Mouse (Mus musculus): ENCODE measurements around the gene Itprid2. TPM values are rescaled to one million over a fixed set of nuclear protein-coding genes. Genes with fewer than 3 reads are reported as not detected.

Itprid2 gene
- polyA plus RNA-seq, 1 experiment from 2014 or later: 19.7 TPM

DNA sequence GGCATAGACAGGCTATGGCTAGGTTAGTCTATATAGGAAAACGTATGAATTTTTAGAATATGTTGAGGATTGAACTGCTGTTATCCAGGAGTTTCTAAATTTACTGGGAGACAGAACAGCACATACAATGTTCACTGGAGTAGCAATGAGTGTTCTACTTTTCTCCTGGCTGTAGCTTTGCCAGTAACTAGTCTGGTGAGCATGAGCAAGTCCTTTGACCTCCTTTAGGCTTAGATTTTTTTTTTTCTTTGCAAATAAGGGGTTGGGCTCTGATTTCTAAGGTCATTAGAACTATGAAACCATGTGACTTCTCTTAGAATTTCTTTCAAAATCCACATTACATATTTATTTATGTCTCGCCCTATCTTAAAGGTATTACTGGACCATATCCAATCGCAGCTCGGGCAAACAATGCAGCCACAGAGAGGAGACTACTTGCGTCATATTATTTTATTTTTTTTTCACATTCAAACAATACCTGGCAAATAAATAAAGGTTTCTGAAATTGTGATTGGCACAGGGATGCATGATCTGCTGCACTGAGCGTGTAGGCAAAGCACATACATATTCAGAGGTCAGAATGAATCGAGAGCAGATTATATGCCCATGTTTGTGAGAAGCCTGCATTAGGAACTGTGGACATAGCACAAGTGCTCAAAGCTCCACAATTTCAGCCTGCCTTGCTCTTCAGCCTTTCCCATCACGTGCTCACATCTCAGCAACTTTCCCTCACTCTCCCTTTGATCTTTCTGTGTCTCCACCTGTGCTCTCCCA, 26.7 kb upstream of the Itprid2 start:
- ATAC-seq (ENCODE audit: insufficient read depth, low FRiP score): peak; percentile 76; the same call in 1 of the 2 replicates
- peak overlapping the region; percentile 55 for H3K27ac ChIP-seq (ENCODE audit: low read length)

GRCm38 (mm10) chr2:79610894-79611293, 24.3 kb upstream of the Itprid2 start:
- H3K4me1 ChIP-seq (ENCODE audit: control insufficient read depth, insufficient read depth, low read length): no peaks in the 10 kb centered on the region
- no peaks in the 10 kb centered on the region for H3K27me3 ChIP-seq (ENCODE audit: control insufficient read depth, insufficient read depth, low read length)
- peak overlapping the region; percentile 52; the same call in 1 of the 2 replicates for H3K27ac ChIP-seq (ENCODE audit: low read length)
- ATAC-seq (ENCODE audit: insufficient read depth, low FRiP score): no peak
- H3K9ac ChIP-seq (ENCODE audit: low read length): no peak overlapping the region
- WGBS: 43% methylated on average over 3 of the region's 3 CpGs
- no peaks in the 10 kb centered on the region for H3K36me3 ChIP-seq (ENCODE audit: control insufficient read depth, insufficient read depth, low read length)
- no peaks in the 10 kb centered on the region for H3K9me3 ChIP-seq (replicated peaks; ENCODE audit: control insufficient read depth, low read length)
- H3K4me2 ChIP-seq (ENCODE audit: low read depth, low read length): no peak overlapping the region
- no peak overlapping the region for H3K4me3 ChIP-seq (replicated peaks; ENCODE audit: low read length)

More for the DNA sequence above, 26.7 kb upstream of the Itprid2 start:
- Histone ChIP-seq H3K9me3 (replicated peaks; ENCODE audit: control insufficient read depth, low read length) (no peaks in the 10 kb centered on the region), H3K27me3 (ENCODE audit: control insufficient read depth, insufficient read depth, low read length) (no peaks in the 10 kb centered on the region), H3K36me3 (ENCODE audit: control insufficient read depth, insufficient read depth, low read length) (no peaks in the 10 kb centered on the region), H3K4me1 (ENCODE audit: control insufficient read depth, insufficient read depth, low read length) (no peaks in the 10 kb centered on the region), H3K4me3 (replicated peaks; ENCODE audit: low read length) (no peak overlapping the region), H3K4me2 (ENCODE audit: low read depth, low read length) (no peak overlapping the region), H3K9ac (ENCODE audit: low read length) (no peak overlapping the region)
- 71% methylated on average over 8 of the region's 8 CpGs for WGBS

GRCm38 (mm10) chr2:79618145-79618544, 17.0 kb upstream of the Itprid2 start:
- no peaks in the 10 kb centered on the region for H3K36me3 ChIP-seq (ENCODE audit: control insufficient read depth, insufficient read depth, low read length)
- peak overlapping the region; percentile 85; the same call in 1 of the 2 replicates for H3K27ac ChIP-seq (ENCODE audit: low read length)
- 67% methylated on average over 2 of the region's 2 CpGs for WGBS
- no peaks in the 10 kb centered on the region for H3K9me3 ChIP-seq (replicated peaks; ENCODE audit: control insufficient read depth, low read length)
- no peak for ATAC-seq (ENCODE audit: insufficient read depth, low FRiP score)
- H3K4me3 ChIP-seq (replicated peaks; ENCODE audit: low read length): no peak overlapping the region
- no peak overlapping the region for H3K9ac ChIP-seq (ENCODE audit: low read length)
- no peaks in the 10 kb centered on the region for H3K4me1 ChIP-seq (ENCODE audit: control insufficient read depth, insufficient read depth, low read length)
- no peaks in the 10 kb centered on the region for H3K27me3 ChIP-seq (ENCODE audit: control insufficient read depth, insufficient read depth, low read length)
- no peak overlapping the region for H3K4me2 ChIP-seq (ENCODE audit: low read depth, low read length)

- Histone ChIP-seq H3K4me3 (replicated peaks; ENCODE audit: low read length) (no peak overlapping the region), H3K4me1 (ENCODE audit: control insufficient read depth, insufficient read depth, low read length) (no peaks in the 10 kb centered on the region), H3K27me3 (ENCODE audit: control insufficient read depth, insufficient read depth, low read length) (no peaks in the 10 kb centered on the region), H3K36me3 (ENCODE audit: control insufficient read depth, insufficient read depth, low read length) (no peaks in the 10 kb centered on the region), H3K4me2 (ENCODE audit: low read depth, low read length) (no peak overlapping the region), H3K9me3 (replicated peaks; ENCODE audit: control insufficient read depth, low read length) (no peaks in the 10 kb centered on the region), H3K9ac (ENCODE audit: low read length) (no peak overlapping the region), H3K27ac (ENCODE audit: low read length) (peak overlapping the region; percentile 85)
- WGBS: 65% methylated on average over 6 of the region's 6 CpGs
- peak; percentile 97 for ATAC-seq (ENCODE audit: insufficient read depth, low FRiP score)
Measured at GRCm38 (mm10) chr2:79618614-79619568, 16.3 kb upstream of the Itprid2 start.

GRCm38 (mm10) chr2:79623256-79623655, 11.9 kb upstream of the Itprid2 start:
- Histone ChIP-seq H3K36me3 (ENCODE audit: control insufficient read depth, insufficient read depth, low read length) (no peaks in the 10 kb centered on the region), H3K9ac (ENCODE audit: low read length) (no peak overlapping the region), H3K9me3 (replicated peaks; ENCODE audit: control insufficient read depth, low read length) (no peaks in the 10 kb centered on the region), H3K27me3 (ENCODE audit: control insufficient read depth, insufficient read depth, low read length) (no peaks in the 10 kb centered on the region), H3K4me2 (ENCODE audit: low read depth, low read length) (no peak overlapping the region), H3K27ac (ENCODE audit: low read length) (no peak overlapping the region), H3K4me1 (ENCODE audit: control insufficient read depth, insufficient read depth, low read length) (no peaks in the 10 kb centered on the region), H3K4me3 (replicated peaks; ENCODE audit: low read length) (no peak overlapping the region)
- ATAC-seq (ENCODE audit: insufficient read depth, low FRiP score): no peak
- WGBS: 88% methylated on average over 4 of the region's 4 CpGs

- no peak for ATAC-seq (ENCODE audit: insufficient read depth, low FRiP score)
- no peak overlapping the region for H3K4me3 ChIP-seq (replicated peaks; ENCODE audit: low read length)
- no peaks in the 10 kb centered on the region for H3K27me3 ChIP-seq (ENCODE audit: control insufficient read depth, insufficient read depth, low read length)
- no peak overlapping the region for H3K9ac ChIP-seq (ENCODE audit: low read length)
- no peak overlapping the region for H3K27ac ChIP-seq (ENCODE audit: low read length)
- H3K4me1 ChIP-seq (ENCODE audit: control insufficient read depth, insufficient read depth, low read length): no peaks in the 10 kb centered on the region
- no peaks in the 10 kb centered on the region for H3K36me3 ChIP-seq (ENCODE audit: control insufficient read depth, insufficient read depth, low read length)
- WGBS: 78% methylated on average over 1 of the region's 1 CpGs
- H3K9me3 ChIP-seq (replicated peaks; ENCODE audit: control insufficient read depth, low read length): no peaks in the 10 kb centered on the region
- no peak overlapping the region for H3K4me2 ChIP-seq (ENCODE audit: low read depth, low read length)
Measured at GRCm38 (mm10) chr2:79627624-79628023, 7.5 kb upstream of the Itprid2 start.

DNA sequence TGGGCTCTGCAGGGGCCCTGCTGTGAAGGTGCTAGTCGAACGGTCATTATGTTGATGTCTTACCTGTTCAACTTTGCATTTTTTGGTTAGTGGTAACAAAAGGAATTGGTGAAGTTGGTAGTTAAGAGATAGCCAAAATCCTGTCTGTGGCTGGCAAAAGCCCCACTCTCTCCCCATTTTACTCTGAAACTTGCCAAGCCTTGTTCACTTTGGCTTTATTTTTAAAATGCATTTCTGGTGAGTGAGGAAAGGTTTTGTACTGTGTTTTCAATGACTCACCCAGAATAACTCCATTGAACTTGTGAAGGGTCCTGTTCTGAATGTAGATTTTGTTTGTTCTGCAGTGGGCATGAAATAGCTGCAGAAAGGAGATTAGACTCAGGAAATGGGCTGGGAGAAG, 4.9 kb upstream of the Itprid2 start:
- H3K4me3 ChIP-seq (replicated peaks; ENCODE audit: low read length): no peak overlapping the region
- ATAC-seq (ENCODE audit: insufficient read depth, low FRiP score): no peak
- no peak overlapping the region for H3K4me2 ChIP-seq (ENCODE audit: low read depth, low read length)
- 66% methylated on average over 2 of the region's 2 CpGs for WGBS
- no peaks in the 10 kb centered on the region for H3K36me3 ChIP-seq (ENCODE audit: control insufficient read depth, insufficient read depth, low read length)
- H3K27ac ChIP-seq (ENCODE audit: low read length): peak overlapping the region; percentile 73
- H3K4me1 ChIP-seq (ENCODE audit: control insufficient read depth, insufficient read depth, low read length): no peaks in the 10 kb centered on the region
- H3K27me3 ChIP-seq (ENCODE audit: control insufficient read depth, insufficient read depth, low read length): no peaks in the 10 kb centered on the region
- no peak overlapping the region for H3K9ac ChIP-seq (ENCODE audit: low read length)
- H3K9me3 ChIP-seq (replicated peaks; ENCODE audit: control insufficient read depth, low read length): no peaks in the 10 kb centered on the region

DNA sequence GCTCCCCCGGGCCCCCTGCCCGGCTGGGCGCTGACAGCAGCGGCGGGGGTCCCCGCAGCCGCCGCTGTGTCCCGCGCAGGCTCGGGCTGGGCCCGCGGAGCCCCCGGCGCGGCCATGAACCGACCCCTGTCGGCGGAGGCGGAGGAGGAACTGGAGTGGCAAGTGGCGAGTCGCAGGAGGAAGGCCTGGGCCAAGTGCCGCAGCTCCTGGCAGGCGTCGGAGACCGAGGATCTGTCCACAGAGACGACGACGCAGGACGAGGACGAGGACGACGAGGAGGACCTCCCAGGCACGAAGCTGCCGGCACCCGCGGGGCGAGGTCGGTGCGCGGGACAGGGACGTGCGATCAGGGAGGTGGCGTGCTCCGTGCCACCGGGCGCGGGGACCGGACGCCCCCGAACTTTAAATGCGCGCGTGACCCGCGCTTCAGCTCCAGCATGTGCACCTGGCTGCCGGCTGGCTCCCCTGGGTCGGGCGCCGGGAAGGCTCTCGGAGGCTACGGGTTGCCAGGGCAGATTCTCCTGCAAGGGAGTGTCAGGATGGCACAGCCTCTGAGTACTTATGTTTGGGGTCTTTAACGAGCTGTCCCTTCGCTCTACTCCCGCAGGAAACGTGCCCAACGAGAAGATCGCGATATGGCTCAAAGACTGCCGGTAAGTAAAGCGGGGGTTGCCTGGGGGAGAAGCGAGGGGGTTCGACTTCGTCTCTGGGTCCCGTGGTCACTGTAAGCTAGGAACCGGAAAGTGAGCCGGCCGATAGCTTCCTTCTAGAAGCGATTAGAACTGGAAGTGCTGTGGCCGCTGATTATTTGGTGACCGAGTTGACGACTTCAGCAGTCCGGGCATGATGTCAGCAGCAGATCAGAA, 507 bp downstream of the Itprid2 start:
- no peaks in the 10 kb centered on the region for H3K9me3 ChIP-seq (replicated peaks; ENCODE audit: control insufficient read depth, low read length)
- peak overlapping the region; percentile 95 for H3K9ac ChIP-seq (ENCODE audit: low read length)
- H3K4me3 ChIP-seq (replicated peaks; ENCODE audit: low read length): peak overlapping the region; percentile 97
- under 1% methylated on average over 83 of the region's 83 CpGs for WGBS
- no peak for ATAC-seq (ENCODE audit: insufficient read depth, low FRiP score)
- H3K27me3 ChIP-seq (ENCODE audit: control insufficient read depth, insufficient read depth, low read length): no peaks in the 10 kb centered on the region
- H3K4me2 ChIP-seq (ENCODE audit: low read depth, low read length): peak overlapping the region; percentile 64
- H3K4me1 ChIP-seq (ENCODE audit: control insufficient read depth, insufficient read depth, low read length): peaks cover 17% of the 10 kb centered on the region
- H3K36me3 ChIP-seq (ENCODE audit: control insufficient read depth, insufficient read depth, low read length): no peaks in the 10 kb centered on the region
- H3K27ac ChIP-seq (ENCODE audit: low read length): peak overlapping the region; percentile 91
